Mouse (Mus musculus): ENCODE results near the gene Rabgef1.
A peak's percentile ranks its signal among the peaks of the same experiment; 100 is the strongest.

- TF ChIP-seq CTCF (IDR thresholded peaks at IDR 0.05; ENCODE audit: low read depth): no peak
- peak; percentile 50 for TF ChIP-seq EP300 (IDR thresholded peaks at IDR 0.05; ENCODE audit: low read depth)
Measured at GRCm38 (mm10) chr5:130165213-130165612, 6.4 kb upstream of the Rabgef1 start.
